Mouse (Mus musculus) skeletal muscle tissue, adult 2 months (tissue): ENCODE measurements around the gene Babam1.
"Not testable (repeated sequence)": the region's sequence is repeated elsewhere in the genome, so short reads cannot be mapped to it uniquely, and the experiment has no call there.

ENCODE experiments used
- DNase-seq: peaks from one replicate; pipeline ENCODE4 v3.0.0-alpha.2; 2012; ENCODE audit warnings: low read depth, low spot score

Babam1 gene

DNA sequence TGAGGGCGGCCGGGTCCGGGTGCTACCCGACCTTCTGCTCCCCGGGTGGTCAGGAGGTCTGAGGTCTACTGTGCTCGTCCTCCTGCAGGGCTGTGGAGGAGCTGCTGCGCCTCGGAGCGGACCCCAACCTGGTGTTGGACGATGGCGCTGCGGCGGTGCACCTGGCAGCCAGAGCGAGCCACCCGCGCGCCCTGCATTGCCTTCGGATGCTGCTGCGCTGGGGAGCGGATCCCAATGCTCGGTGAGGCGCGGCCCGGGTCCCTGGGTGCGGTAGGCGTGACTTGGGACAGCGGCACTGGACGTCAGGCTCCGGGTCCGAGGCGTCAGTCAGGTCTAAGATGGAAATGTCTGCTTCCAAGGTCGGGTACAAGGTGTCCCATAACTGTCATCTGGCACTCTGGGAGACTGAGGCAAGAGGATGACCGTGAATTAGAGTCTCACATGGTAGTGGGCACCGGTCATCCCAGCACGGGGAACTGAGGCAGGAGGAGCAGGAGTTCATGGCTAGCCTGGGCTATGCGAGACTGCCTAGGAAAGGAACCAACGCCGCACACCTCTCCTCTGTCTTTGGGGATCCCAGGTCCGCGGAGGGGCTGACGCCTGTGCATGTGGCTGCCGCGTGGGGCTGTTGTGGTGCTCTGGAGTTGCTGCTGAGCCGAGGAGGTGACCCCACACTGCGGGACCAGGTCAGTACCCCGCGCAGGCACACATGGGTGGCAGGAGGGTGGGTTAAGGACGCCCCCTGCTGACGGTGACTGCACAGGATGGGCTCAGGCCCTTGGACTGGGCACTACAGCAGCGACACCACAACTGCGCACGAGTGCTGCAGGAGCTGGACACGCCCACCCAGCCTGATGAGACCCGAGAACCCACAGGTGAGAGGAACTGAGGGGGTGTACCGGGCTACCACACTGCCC lies 9.7 kb downstream of the Babam1 start:
- DNase-seq, result no peak

DNA sequence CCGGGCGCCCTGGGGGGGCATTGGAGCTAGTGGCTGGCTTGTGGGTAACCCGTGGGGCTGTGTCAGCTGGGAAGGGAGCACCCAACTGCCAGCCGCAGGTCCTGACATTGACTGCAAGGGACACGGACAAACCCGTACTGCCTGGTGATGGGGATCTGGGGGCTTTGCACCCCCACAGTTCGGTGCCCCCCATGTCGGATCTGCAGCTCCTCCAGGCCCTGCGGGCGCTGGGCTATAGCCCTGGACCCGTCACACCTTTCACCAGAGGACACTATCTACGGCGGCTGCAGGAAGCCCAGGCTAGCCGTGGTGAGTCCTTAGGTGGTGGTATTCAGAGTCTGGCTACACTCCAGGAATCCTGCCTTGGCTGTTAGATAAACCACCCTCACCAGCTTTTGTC lies 10.8 kb downstream of the Babam1 start:
- no peak for DNase-seq

DNA sequence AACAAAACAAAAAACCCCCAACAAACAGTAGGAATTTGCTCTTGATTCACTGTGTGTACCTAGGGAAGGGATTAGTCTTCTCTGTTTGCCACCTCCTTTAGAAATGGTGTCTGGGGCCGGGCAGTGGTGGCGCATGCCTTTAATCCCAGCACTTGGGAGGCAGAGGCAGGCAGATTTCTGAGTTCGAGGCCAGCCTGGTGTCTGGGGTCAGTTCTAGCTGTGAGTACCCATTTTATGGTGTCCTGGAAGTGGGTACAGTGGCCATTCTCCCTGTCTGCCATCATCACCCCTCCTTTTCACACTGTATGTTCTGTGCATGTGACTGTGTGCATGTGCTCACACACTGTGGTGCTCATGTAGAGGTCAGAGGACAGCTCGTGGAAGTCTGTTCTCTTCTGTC lies 11.6 kb downstream of the Babam1 start:
- DNase-seq, result no peak

DNA sequence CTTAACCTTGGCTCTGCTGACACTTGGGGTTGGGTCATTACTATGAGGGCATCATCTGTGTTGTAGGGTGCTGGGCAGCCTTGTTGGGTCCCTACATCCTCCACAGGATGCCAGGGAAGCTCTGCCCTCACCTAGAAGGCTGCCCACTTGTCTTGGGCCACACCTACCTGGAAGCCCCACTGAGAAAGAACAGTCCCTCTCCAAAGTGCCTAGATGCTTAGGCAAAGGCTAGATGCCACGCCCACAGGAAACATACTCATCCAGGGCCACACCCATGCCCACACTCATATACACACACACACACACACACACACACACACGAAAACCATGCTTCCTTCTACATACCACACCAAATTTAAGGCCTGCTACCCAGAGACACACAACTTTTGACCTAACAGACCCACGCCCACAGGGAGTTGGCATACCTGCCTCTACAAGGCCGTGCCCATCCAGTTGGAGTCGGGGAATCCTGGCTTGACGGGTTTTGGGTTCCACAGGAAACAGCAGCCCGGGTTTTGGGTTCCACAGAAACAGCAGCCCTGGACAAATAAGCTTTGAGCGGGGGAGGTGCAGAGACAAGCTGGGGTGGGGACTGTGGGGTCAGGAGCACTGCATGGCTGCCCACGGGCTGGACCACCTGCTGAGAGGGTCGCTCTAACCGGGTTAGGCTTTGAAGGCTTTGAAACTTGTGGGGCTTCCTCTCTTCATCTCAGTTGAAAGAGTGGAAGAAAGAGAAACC lies 15.0 kb downstream of the Babam1 start:
- no peak for DNase-seq

DNA sequence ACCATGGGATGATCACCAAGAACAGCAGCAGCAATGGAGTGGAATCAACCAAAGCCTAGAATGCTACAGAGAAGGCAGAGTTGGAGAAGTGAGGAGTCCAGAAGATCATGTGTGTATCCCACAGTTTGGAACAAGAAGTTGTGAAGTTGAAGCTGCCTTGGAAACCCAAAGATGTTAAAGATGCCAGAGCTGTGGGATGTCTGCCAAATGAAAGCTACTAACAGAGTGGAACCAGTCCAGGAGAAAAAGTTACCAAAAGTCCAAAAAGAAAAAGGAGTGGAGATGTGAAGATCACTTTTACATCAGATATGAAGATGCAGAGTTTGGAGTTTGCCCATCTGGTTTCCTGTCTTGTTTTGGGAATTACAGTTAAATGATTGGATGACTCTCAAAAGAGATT lies 25.5 kb downstream of the Babam1 start:
- no peak for DNase-seq

DNA sequence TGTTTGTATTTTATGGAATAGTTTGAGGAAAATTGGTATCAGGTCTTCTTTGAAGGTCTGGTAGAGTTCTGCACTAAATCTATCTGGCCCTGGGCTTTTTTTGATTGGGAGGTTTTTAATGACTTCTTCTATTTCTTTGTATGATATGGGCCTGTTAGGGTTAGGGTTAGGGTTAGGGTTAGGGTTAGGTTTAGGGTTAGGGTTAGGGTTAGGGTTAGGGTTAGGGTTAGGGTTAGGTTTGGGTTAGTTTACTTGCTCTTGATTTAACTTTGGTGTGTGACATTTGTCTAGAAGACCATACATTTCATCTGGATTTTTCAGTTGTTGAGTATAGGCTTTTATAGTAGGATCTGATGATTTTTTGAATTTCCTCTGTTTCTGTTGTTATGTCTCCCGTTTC lies 36.3 kb downstream of the Babam1 start:
- not testable (repeated sequence) for DNase-seq

DNA sequence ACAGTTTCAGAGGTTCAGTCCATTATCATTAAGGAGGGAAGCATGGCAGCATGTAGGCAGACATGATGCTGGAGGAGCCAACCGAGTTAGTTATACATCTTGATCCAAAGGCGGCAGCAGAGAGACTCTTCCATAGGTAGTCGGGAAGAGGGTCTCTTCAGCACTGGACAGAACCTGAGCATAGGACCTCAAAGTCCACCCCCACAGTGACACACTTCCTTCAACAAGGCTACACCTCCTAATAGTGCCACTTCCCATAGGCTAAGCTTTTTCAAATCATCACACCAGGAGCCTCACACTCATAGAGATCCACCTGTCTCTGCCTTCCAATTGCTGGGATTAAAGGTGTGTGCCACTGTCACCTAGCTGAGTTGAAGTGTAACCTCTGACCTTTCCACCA lies 40.4 kb downstream of the Babam1 start:
- no peak for DNase-seq

DNA sequence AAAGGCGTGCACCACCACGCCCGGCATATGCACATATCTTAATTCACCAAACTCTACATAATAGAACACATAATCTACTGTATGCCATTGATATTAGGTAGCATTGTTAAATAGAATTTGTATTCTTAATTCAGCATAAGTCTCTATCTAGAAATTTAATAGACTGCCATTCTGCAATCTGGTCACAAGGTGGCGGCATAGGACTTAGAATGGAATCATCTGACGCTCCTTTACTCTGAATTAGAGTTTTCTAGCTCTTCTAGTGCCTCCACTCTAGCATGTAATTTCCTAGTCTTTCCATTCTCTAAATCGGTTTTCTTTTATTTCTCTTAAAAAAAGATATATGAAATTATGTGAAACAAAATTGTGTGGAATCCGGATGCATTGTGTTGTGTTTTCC lies 44.7 kb downstream of the Babam1 start:
- DNase-seq, result peak; percentile 38

DNA sequence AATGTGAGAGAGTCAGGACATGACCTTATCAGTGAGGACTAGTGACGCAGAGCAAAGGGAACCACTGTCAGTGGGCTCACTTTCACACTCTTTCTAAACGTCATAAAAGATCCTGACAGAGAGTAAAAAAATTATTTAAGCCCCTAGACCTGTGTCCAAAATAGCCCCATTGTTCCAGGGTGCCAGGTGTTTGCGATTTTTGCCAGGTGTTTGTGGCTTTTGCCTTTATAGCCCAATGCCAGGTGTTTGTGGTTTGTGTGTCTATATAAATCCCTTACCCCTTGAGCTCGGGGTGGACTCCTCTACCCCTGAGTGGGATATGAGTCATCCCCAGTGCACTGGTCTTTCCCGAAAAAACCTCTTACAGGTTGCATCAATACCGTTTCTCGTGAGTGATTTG lies 48.4 kb downstream of the Babam1 start:
- DNase-seq, result no peak

DNA sequence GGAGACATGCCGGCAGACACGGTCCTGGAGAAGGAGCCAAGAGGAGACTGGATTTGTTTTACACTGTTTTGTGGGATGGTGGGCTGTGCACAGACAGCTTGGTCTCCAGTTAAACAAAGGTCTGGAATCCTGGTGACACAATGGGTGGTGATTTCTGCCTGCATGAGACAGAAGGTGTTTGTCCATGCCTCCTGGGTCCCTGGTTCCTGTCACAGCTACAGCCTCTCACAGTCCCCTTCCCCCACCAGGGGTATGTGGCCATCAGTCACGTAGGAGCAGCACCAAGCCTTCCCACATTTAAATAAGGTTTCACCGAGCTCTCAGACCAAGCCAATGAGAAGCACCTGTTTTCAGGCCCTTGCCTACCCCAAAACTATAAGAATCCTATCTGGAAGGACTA lies 54.7 kb downstream of the Babam1 start:
- DNase-seq, result no peak

DNA sequence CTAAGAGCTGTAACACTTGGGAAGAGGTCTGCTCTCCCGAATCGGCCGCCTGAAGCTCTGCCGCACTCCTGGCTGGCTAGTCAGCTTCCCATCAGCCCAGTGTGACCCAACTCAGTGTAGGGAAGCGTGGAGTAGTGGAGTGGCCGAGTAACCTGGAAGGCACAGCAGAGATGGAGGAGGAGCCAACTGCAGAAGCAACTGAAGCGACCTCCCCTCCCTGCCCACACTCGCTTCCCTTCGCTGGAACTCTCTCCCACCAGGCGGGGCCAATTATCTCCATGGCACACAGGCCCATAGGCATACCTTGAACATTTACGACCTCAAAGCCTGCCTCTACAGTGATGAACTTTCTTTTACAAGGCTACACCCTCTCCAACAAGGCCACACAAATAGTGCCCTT lies 55.1 kb downstream of the Babam1 start:
- DNase-seq, result no peak

DNA sequence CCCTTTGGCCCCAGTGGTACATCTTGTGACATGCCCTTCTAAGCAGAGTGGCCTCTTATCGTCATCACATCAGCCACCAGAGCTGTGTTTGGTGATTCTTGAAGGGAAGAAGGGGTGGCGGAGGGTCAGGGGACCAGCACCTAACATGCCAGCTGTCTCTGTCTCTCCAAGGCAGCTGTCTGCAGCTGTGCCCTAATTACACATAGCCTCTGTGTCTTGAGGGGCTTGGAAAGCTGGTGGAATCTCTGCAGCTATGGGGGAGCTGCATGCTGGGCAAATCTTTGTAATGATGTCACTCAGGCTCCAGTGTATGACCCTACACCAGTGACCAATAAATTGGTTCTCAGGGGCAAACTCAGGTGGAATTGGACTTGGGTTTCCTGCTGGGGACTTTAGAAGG lies 56.0 kb downstream of the Babam1 start:
- no peak for DNase-seq
